Mouse (Mus musculus) large intestine, adult 2 months (tissue): ENCODE measurements at regions not wholly inside any gene's neighbourhood (a gene's known extent, or its start where the extent isn't known, plus 50 kb on each side); places are given as distances from the start of the nearest gene placed in this dataset.

Experiments
- DNase-seq: peaks from one replicate; pipeline ENCODE4 v3.0.0-alpha.2; 2012; ENCODE audit warnings: low read depth, low spot score
- WGBS: fragments of 180-500 bp; shearing (Covaris S2); methylation state at CpG from one replicate; pipeline ENCODE4 v1.1.7; 2018; 5-methylcytosine and 5-hydroxymethylcytosine counted together

DNA sequence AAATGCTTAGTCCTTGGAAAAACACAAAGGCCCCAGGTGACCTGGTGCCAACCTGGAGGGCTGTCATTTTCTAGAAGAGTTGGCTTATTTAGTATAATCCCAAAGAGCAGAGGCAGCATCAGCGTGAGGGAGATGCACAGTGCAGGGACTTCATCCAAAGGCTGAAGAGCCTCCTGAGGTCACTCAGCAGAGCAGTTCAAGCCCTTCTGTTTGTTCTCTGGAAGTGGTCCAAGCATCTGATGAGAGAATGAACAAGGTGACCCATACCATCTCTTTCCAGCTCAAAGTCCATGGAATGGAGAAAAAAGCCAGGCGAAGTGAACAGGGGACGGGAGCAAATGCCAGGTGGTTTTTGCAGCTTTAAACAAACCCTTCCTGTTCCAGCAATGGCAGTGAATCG is 695.9 kb downstream of the Diaph3 start:
- no peak for DNase-seq
- WGBS: 68% methylated on average over 4 of the region's 4 CpGs

DNA sequence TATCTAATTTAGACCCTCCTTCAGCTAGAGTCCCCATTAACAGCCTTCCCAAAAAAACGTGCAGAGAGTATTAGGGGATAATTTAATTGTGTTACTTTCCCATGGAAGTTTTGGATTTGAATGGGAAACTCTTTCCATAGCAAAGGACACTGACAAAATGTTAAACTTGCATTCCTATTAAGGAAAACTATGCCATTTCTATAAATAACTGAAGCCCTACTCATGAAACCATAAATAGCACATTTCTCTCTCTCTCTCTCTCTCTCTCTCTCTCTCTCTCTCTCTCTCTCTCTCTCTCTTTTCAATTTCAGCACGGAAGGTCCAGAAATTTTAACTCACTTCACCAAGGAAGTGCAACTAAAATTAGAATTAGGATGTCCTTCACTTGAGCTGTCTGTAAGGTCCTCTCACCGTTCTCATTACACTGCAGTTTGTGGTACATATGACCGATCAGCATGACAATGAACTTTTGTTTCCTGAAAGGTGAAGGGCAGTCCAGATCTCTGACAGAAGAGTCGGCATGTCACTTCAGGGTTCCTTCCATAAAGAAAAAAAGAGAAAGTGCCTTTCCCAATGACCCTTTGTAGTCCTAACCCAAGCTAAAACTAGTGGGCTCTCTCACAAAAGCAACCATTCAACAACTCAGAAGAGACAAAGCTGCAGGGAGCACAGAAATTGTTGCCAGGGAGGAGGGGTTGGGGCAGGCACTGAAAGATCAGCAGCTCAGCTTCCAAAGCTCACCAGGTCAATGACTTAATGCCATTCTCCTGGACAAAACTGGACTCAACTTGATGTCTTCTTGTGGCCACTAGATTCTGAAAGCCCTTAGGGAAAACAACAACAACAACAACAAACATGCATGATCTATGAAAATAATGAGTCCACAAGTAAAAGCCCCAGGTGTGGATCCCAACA is 696.9 kb downstream of the Diaph3 start:
- 53% methylated on average over 5 of the region's 5 CpGs for WGBS

DNA sequence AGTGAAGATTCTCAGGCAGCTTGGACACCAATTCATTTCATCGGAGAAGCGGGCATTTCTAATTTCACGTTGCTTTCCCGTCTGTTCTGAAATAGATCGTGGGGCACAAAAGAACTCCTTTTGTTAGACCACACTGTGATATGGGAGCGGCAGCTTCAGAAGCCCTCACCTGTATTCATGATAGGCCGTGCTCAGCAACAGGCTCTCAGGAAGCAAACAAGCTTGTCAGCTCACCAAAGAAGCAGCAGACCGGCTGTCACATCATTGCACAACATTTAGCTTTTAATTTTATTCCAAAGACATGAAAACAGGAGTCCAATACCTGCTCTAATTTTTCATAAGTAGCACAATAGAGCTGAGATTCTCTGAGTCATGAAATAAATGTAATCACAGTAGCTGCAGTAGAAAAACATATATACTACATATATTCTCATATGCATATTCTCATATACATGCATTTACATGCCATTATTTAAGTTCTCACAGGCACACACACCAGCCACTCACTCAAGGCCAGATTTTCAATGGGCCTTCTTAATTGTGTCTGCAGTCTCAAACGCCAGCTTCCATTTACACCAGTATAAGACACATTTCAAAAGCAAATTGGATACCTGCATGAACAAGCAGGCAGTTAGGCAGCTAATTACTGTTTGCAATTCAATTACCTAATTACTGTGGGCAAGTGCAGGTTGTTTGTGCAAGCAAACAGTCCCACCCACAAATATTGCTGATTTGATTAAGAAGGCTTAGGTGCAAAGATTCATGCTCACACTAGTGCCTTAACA is 698.9 kb downstream of the Diaph3 start:
- WGBS: 81% methylated on average over 9 of the region's 9 CpGs

More for the DNA sequence above, 696.9 kb downstream of the Diaph3 start:
- no peak for DNase-seq

DNA sequence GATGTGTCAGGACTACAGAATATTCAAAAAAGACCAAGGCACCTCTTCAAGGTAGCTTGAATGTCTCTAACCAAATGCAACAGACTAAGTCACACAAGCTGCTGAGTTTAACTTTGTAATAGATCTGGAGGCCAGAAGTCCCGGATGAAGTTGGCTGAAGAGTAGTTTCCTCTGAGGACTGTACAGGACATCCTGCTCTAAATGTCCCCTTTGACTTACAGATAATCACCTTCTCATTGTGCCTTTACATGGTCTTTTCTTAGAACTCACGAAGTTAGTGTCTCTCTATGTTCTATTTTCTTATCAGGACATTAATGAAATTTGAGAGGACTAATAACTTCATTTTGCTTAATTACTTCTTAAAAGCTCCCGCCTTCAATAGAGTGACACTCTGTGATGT is 703.7 kb downstream of the Diaph3 start:
- WGBS: 81% methylated on average over 3 of the region's 3 CpGs
- DNase-seq: no peak

More for the DNA sequence above, 698.9 kb downstream of the Diaph3 start:
- no peak for DNase-seq

DNA sequence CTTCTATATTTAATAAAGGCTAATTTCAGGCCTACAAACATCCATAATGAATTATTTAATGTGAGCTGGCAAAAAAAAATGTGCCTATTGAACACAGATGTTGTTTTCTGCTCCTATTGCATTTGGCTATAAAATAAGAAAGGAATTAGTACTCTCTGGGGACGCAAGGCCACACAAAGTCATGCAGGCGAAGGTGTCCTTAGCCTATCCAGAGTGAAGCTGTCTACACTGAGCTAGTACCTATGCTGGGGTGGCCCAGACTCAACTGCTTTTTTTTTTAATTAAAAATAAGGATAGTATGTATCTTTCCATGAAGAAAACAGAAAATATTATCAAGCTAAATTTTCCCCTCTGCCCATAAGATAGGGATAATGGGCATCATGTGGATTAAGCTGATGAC is 705.7 kb downstream of the Diaph3 start:
- DNase-seq: no peak
- WGBS: 90% methylated on average over 2 of the region's 2 CpGs

DNA sequence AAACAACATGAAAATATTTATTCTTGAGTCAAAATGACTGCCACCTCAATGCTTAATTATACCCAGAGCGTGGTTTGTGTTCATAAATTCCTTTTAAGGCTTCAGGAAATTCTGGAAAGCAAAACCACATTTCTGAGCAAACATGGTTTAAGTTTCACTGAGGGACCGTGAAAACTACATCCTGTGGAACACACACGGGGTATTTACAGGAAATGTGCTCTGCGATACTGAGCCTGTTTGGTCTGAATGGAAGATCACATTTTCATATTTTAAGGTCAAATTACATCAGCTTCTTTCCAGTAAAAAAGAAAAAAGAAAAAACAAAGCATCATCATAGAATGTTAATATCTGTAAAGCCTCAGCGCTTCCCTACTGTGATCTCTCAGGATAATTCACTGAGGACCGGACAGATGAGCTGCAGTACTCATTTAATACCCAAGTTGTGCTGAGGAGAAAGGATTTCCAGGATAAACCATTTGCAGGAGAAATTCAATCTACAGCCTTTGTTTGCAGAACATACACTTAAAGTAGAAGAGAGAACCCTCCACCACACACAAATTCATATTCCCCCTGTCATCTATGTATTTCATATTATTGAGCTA is 709.7 kb downstream of the Diaph3 start:
- WGBS: 62% methylated on average over 6 of the region's 6 CpGs
- DNase-seq: no peak

DNA sequence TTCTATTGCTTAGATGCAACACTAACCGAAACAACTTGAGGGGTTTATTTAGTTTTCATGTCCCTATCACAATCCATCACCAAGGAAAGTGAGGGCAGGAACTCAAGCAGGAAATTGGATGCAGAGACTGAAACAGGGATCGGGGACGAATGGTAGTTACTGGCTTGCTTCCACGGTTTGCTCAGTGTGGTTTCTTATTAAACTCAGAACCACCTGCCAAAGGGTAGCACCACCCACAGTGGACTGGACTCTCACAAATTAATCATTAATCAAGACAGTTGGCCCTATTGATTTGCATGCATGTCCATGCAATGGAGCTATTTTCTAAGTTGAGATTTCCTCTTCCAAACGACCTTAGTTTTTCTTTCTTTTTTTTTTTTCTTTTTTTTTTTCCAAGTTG is 719.2 kb downstream of the Diaph3 start:
- 44% methylated on average over 5 of the region's 5 CpGs for WGBS
- peak; percentile 3 for DNase-seq

DNA sequence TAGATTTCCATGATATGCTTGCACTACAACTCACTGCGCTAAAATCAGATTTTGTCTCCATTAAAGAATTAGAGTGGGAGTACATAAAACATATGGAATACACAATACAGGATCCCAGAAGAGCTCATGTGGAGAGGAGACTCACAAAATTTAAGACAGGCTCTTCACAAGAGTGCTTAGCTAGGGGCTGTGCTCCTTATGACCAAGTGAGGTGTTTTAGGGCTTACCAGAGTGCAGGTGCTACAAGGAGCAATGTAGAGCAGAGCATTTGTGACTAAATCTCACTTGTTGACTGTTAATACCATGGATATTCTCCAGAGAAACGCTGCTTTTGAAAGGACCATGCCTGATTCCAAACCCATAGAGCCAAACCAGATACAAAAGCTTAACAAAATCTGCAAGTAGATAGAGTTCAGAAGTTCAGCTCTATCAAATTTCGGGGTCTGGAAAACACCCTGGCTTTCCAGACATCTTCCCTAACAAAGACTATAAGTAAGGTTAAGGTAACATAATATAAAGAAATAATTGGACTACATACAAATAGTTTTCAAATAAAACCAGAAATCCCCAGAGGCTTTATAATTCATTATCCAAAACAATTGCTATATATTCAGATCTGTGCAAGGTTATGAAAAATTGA is 721.0 kb downstream of the Diaph3 start:
- no peak for DNase-seq
- WGBS: 78% methylated on average over 3 of the region's 3 CpGs

DNA sequence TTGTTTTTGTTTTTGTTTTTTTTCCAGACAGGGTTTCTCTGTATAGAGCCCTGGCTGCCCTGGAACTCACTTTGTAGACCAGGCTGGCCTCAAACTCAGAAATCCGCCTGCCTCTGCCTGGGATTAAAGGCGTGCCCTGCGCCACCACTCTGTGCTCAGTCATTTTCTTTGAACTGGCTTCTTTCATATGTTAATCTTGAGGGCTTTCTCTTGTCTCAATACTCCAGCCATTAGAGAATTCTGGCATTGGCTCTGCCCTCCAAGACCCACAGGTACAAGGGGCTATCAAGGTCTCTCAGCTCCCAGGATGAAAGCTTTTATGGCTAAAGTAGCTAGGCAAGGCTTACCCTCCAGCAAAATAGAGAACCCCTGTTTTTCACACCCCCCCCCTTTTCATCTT is 744.2 kb downstream of the Diaph3 start:
- no peak for DNase-seq
- 92% methylated on average over 3 of the region's 3 CpGs for WGBS

DNA sequence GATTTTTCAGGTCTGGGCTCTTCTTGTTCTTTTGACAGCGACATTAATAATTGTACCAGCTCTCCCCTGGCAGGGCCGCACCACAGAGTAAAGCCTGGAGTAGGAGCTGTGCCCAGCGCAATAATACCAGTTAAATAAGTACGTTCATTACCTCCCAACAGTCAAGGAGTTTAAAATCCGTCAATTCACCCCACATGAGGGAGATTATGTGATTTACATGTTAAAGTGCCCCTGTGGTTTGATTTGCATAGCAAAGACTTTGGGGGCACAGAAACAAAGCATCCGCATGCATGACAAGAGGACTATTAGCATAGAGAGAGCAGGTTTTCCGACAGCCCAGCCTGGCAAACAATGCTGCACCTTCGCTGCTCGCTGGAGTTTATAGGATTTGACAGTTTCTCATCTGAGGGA is 745.1 kb downstream of the Diaph3 start:
- DNase-seq: no peak
- 28% methylated on average over 9 of the region's 9 CpGs for WGBS

DNA sequence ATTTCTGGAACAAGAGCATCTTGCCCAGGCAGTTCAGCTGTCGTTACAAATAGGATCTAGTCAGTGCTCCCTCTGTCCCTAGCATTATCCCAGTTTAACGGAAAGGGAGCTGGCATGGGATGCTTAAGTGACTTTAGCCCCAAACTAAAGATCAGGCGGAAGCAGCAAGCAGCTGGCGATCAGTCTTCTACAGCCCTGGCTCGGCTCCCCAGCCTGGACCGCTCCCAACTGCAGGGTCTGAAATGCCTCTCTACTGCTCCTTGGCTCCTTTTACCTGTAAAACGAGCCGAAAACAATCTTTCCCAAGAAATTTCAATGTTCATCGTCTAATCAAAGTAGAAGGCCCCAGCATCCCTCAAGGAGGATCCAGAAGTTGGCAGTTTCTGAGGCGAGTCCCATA is 745.5 kb downstream of the Diaph3 start:
- 39% methylated on average over 10 of the region's 10 CpGs for WGBS
- no peak for DNase-seq

DNA sequence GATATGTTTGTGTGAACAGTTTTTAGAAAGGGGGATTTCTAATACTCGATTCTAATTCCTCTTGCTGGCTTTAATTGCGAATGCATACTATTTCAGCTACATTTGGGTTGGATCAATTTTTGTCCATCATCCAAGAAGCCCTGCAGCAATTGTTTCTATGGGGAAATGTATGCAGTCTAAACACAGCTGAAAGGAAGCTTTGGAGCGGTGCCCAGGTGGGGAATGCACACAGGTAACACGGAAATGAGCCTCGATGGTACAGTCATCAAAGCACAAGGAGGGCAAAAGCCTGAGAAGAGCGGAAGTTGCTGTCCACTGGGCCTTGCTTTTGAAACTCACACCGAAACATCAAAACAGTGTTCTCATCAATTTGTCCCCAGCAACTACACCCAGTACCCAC is 746.0 kb downstream of the Diaph3 start:
- 69% methylated on average over 7 of the region's 7 CpGs for WGBS
- DNase-seq: no peak

DNA sequence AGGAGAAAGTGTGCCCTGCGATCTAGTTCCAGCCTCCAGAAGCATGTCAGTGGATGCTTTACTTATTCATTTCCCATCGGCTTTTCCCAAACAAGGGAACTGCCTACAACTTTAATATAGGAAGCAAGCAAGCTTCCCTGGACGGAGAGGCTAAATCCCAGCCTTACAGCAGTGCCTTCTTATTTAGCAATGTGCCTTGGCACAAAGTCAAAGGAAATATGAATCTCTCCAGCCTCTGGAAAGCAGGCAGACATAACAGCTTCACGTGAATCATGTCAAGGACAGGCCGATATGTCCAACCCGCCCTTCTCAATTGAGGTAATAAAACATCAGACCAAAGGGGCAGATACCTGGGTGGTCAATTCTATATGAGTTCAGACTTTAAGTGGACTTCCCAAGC is 755.9 kb downstream of the Diaph3 start:
- DNase-seq: no peak
- WGBS: 40% methylated on average over 6 of the region's 6 CpGs

DNA sequence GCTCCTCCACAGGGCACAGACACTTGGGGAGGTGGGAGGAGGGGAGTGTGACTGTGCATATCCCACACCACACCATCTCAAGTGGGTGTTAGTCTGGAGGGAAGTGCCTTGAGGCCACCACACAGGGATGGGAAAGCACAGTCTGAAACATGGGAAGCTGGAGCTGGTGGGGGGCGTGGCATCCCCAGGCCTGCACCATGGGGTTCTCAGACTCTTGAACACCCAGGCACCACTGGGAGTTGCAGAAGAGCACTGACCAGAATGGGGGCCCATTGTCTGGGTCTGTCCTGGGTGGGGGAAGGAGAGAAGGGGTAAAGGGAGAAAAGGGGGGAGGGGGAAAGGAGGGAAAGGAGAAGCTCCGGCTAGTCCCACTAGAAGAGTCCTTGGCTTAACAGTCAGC is 776.0 kb downstream of the Diaph3 start:
- no peak for DNase-seq
- 100% methylated on average over 2 of the region's 2 CpGs for whole genome bisulfite sequencing

DNA sequence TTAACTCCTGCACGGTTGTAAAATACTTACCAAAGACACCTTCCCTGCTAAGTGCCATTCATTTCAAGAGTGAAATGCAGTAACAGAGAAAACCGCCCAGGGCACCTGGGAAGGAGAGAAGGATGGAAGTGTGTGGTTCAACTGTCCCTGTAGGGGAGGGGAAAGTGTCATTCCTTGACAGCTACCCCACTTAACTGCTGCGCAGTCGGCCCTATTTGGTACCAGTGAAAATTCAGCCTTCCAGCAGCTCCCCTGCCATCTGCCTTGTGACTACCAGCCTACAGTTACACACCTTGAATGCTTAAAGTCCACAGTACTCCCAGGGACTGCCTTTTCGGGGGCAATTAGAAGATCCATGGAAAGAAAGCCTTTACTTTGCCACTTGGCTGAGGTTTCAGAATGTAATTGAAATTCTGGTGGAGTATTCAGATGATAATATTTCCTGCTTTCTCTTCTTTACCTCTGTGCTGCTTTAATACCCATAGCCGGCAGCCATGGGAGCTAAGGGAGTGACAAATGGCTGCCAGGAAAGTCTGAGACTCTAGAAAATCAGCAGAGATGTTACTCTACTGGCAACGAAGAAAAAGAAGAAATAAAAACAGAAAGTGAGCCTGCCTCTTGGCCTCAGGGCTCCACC is 780.5 kb downstream of the Diaph3 start:
- DNase-seq: no peak
- WGBS: 50% methylated on average over 7 of the region's 7 CpGs

DNA sequence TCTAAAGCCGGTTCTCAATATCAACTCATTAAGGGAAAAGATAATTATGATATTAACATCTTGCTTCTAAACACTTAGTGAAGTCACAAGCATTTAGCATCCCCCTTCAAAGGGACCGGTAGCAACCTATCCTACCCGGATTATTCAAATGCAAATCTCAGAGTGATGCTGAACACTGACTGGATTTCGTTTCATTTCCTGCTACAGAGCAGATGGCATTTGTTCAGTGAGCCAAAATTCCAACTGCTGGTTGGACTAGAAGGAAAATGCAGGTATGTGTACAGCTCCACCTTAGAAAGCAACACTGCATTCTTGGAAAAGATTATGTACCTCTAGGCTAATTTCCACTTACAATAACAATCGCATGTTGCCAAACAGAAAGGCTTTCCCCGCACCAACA is 782.5 kb downstream of the Diaph3 start:
- no peak for DNase-seq
- 85% methylated on average over 6 of the region's 6 CpGs for WGBS

DNA sequence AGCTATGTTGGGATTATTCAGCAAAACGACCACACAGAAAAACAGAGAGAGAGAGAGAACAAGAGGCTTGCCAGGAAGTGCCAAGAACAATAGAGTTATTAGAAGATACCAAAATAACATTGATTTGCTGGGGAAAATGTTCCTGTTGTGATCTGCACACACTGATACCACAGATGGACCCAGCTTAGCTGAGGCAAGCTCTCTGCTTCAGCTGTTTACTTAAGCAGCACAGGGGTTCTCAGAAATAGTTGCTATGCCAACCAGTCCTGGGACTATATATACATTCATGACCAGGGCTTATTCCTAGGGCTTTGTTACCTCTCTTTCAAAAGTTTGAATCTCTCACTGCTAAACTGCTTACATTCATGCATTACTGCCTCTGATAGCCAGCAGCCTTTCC is 790.5 kb downstream of the Diaph3 start:
- 13% methylated on average over 1 of the region's 1 CpGs for WGBS
- DNase-seq: no peak

DNA sequence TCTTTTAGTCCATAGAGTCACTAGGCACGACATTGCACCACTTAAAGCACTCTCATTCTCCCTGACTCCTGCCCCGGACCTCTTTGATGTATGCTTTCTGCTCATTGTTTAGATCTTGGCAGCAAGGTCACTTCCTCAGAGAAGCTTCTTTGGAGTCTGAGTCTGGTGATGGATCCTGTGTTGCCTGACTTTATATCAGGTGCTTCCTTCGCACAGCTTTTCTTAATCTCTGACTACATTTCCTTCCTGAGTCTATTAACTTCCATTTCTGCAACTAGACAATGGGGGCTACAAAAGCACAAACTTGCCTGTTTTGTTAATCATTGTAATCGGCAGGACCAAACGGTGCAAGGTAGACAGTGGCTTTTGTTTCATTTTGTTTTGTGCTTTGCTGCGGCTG is 802.0 kb downstream of the Diaph3 start:
- 69% methylated on average over 6 of the region's 6 CpGs for WGBS
- DNase-seq: no peak

DNA sequence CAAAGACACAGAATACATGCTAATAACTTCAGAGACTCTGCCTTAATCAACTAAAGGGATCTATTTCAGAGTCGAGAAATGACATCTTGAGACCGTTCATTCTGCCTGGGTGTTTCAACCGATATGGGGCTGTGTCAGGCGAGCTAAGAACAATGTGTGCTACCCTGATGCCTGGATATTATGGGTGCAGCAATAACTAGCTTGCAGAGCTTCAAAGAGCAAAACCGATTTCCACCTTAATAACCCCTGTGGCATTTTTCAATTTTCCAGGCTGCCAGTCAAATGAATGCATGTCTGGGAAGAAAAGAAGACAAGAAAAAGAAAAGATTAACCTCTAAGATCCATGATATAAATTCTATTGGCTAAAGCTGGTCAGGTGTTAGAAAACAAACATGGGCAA is 804.0 kb downstream of the Diaph3 start:
- DNase-seq: no peak
- WGBS: 76% methylated on average over 5 of the region's 5 CpGs

DNA sequence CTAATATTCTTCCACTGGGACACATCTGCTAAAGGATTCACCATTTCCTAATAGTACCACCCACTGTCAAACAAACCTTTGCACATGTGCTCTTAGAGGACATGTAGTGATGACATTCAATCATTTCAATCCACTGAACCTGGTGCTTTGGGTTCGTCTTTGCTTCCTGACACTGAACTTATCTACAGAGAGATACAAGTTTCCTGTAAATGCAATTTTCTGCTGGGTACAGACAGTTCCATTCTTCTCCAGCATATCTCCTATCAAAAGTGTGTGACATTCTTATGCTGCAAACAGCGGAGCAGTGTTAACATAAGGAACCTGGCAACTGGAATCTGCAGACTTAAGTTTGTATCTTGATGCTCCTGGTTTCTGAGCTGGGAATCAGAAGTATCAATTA is 805.8 kb downstream of the Diaph3 start:
- 77% methylated on average over 2 of the region's 2 CpGs for WGBS
- no peak for DNase-seq
